Mouse (Mus musculus) spleen, embryonic (tissue): ENCODE measurements at regions not wholly inside any gene's neighbourhood (a gene's known extent, or its start where the extent isn't known, plus 50 kb on each side); places are given as distances from the start of the nearest gene placed in this dataset.

Source experiments
- CTCF ChIA-PET: fragments of 350-600 bp; sonication (Branson Sonifier 250); formaldehyde crosslinking; loops from one replicate; lab custom pipeline; 2022; lab: Charles Lee

DNA sequence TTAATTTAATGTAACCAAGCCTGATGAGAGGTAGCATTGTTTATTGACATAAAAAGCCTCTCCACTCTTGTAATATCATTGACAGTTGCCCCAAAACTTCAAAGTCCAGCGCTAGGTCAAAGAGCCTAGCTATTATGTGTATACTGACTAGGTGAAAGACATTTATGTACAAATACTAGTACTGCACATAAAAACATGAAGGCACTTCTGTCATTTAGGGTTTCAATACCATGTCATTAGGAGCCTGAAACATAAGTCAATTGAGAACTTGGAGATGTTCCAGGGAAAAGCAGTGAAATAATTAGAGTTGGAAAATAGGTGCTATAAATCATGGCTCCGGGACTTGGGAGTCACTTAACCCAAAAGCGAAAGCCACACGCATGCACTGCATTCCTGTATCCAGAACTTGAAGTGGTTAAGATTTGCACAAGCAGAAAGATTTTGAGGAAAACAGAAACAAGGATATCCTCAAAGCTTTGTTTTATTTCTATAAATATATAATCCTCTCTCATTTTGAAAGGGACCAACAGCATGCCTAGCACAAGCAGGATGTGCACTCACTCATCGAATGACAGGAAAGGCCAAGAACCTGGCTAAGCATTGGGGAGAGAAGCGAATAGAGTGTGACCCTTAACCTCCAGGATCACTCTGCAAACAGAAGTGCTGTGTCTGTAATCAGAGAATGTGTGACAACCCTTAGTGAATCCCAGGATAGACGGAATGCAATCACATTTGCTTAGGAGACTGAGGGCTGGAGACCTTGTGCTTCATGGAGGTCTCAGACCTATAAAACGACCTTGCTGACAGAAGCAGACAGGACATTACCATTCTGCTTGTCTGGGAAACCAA, 176.3 kb upstream of the Crim1 start:
- CTCF ChIA-PET: no interaction called here

DNA sequence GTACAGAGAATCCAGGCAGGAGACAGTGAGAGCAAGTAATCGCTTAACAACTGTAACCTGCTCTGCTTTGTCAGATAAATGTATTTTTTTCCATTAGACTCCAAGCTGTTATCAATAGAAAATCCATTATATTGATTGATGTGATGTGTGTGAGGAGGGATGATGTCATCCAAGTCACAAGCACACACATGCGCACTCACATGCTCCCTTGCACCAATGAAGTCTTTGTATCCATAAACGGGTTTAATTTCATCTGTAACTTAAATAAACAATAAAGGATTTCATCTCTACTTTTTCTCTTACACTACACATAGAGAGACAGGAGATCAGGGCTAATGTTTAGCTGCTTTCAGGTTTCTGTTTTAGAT, 175.7 kb upstream of the Crim1 start:
- CTCF ChIA-PET: no interaction called here

DNA sequence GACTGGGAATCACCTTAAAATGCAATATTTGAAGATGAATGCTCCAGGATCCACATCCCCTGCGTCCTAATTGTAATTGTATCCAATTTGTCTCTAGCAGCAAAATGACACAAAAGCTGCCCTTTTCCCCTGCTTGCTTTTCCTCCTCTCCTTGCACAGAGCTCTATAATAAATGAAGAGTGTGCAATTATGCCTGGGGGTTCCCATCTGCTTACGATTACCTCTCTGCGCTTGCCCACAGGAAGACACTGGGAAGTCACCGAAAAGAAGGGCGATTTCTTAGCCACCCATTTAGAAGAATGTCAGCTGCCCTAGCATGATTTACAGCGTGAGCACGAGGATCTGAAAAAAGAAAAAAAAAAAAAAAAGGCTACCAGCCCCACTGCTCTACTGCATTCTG, 174.8 kb upstream of the Crim1 start:
- CTCF ChIA-PET: no interaction called here

GRCm38 (mm10) chr17:78035648-78036047, 164.4 kb upstream of the Crim1 start:
- CTCF ChIA-PET: no interaction called here

GRCm38 (mm10) chr17:78040338-78040737, 159.7 kb upstream of the Crim1 start:
- CTCF ChIA-PET: no interaction called here

DNA sequence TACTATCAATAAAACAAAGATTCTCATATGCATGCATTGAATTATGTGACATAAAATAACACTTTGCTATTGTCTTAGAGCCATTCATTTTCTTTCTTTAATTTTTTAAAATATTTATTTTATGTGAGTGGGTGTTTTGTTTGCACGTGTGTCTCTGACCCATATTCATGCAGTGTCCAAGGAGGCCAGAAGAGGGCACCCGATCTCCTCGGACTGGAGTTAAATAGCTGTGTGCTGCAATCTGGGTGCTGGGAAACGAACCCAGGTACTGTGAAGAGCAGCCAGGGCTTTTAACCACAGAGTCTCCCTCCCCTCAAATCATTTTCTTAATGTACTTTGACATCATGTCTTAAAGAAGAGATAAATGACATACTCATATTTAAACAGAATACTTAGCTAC, 158.8 kb upstream of the Crim1 start:
- CTCF ChIA-PET: no interaction called here

DNA sequence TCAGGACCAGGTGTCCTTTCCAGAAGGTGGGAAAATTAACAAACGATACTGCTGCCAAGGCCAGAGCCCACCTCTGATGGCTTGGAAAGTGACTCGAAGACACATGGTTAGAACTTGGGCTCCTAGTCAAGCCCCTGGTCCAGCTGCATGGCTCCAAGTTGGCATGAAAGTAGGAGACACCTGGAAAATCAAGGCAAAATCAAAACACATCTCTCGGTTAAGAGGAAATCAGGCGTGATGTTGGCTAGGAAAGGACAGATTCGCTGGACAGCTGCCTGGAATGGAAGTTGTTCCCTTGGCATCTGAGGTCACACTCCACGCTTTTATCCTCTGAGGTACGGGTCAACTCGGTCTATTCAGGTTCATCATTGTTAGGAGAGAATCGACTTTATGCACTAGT, 150.3 kb upstream of the Crim1 start:
- CTCF ChIA-PET: no interaction called here

DNA sequence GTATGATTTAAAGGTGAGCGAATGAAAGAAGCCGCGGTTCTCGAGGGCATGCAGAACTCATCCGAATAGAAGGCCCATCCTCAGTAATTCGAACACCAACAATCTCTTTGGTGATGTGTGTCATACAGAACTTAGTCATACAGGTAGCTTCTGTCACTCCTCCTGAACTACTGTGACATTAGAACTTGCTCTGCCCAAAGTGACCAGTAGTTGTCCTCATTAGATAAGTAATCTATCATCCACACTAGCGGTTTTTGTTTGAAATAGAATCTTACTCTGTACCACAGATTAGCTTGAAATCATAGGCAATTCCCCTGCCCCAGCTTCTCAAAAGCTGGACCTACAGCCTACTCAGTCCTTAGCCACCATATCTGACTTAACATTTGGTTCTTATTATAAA, 149.8 kb upstream of the Crim1 start:
- CTCF ChIA-PET: no interaction called here

GRCm38 (mm10) chr17:78075892-78076291, 124.2 kb upstream of the Crim1 start:
- CTCF ChIA-PET: no interaction called here

- CTCF ChIA-PET: interaction anchor here (0.6 kb wide), 1 partner anchor 33 kb away, joined by 3 read pairs; no protein-coding TSS in a partner anchor
Measured at GRCm38 (mm10) chr17:78078381-78078780, 121.7 kb upstream of the Crim1 start.

- CTCF ChIA-PET: no interaction called here
Measured at GRCm38 (mm10) chr17:78084419-78084818, 115.6 kb upstream of the Crim1 start.

DNA sequence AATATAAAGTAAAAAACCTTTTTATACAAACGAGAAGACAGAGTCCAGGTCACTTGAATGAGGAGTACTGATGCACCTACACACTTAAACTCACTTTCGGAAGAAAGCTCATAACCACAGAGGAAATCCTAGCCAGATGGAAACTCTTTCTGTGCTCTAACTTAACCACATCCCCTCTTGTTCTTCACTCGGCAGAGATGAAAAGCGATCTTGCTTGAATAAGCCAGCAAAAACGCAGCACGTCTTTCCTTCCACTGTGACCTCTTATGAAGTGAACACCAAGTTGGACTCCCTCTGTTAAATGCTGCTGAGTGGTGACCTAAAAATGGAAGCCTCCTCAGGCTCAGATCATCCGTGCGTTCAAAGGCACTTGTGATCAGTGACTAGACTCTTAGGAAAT, 113.1 kb upstream of the Crim1 start:
- CTCF ChIA-PET: no interaction called here

GRCm38 (mm10) chr17:78097699-78098098, 102.3 kb upstream of the Crim1 start:
- CTCF ChIA-PET: no interaction called here

- CTCF ChIA-PET: no interaction called here
Measured at GRCm38 (mm10) chr17:78108793-78109192, 91.3 kb upstream of the Crim1 start.

DNA sequence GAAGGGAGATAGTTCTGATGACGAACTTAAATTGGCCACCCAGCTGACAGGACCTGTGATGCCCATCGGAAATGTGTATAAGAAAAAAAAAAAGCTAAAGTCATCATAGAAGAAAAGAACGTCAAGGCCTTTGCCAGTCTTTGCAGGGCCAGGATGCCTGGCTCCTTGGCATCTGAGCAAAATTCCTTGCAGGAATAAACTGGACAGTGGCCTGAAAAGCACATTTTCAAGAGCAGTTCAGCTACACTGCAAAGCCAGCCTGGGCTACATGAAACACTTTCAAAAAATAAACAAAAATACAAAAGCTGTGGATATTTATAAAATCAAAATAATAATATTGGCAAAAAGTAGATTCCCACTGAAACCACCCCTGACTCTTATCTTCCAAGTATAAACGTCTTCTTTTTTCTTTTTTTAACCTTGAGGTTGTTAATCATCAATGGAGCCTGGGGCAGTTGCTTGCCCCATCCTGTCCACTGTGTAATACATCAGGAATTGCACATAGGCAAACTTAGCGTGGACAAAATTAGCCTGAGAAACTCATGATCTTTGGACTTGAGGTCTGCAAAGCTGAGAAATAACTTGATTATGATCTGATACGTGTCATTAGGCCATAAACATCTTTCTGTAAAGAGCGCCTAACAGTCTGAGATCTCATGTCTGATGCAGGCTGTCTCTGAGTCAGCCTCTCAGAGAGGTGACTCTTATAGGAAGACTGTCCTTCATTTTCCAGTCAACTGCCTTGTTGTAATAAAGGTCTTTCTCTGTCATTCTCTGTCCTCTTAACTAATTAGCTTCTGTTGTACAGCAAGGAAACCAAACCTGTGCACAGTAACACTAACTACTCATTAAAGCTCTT, 90.5 kb upstream of the Crim1 start:
- CTCF ChIA-PET: no interaction called here

DNA sequence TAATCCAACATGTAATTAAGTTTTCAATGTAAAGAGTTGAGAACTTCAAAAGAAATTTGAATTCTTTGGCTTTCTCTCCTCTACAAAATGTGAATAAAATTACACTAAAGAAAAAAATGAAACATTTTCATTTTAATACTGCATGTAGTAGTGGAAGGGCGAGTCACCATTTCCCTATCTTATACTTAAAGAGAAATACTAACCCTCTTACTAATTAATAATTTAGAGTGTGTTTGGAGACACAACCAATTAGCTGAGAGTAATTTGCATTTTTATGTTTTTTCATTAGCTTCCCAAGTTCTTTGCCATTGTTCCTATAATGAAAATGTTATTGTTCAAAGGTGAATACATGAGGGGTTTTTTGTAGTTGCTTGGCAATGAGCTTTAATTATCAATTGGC, 67.9 kb upstream of the Crim1 start:
- CTCF ChIA-PET: no interaction called here

DNA sequence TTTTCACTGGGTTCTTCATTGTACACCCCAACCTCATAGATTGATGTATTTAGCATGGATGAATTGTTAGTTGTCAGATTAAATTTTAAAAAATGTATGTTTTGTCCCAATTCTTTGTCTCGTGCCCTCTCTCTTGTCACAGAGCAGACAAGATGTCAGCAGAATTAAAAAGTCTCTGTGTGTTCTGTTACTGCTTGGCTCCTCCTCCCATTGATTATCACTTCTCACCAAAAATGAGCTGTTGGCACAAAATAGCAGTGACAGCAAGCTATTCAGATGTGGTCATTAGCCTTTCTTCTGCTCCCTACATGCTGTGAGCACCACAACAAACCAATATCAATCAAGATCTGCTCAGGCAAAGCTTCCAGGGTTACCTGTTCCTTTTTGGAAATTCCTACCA, 62.1 kb upstream of the Crim1 start:
- CTCF ChIA-PET: no interaction called here

DNA sequence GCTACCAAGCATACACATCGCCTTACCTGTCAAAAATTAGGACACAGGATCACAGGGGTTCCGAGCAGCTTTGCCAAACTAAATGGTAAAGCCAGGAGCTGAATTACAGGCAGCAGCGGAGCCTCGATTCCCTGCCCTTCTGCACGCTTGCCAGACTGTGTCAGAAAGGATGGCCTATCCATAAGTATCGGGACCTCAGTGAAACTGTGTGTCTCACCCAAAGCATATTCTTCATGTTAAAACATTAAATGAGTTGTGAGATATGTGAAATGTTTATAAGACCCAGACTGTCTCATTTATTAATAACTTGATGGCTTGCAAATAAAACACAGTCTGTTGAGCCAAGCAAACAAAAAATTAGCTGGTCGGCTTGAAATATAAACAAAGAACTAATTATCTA, 59.4 kb upstream of the Crim1 start:
- CTCF ChIA-PET: no interaction called here

GRCm38 (mm10) chr17:78141136-78141535, 58.9 kb upstream of the Crim1 start:
- CTCF ChIA-PET: no interaction called here

DNA sequence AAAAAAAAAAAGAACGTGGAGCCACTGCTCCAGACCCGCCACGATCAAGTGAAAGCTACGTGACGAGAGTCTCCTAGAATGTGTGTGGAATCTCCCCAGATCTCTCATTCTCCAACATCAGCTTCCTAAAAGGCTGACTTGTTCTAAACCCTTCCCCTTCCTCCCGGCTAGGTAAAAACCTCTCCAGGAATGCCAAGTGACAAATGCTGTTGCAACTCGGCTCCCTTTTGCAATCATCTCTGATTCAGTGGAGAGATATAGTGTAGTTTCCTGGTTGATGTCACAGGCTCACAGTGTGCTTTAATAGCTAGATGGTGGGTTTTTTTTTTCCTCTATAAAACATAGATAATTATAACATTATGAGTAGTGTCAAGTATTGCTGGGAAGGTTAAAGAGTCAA, 57.6 kb upstream of the Crim1 start:
- CTCF ChIA-PET: no interaction called here

DNA sequence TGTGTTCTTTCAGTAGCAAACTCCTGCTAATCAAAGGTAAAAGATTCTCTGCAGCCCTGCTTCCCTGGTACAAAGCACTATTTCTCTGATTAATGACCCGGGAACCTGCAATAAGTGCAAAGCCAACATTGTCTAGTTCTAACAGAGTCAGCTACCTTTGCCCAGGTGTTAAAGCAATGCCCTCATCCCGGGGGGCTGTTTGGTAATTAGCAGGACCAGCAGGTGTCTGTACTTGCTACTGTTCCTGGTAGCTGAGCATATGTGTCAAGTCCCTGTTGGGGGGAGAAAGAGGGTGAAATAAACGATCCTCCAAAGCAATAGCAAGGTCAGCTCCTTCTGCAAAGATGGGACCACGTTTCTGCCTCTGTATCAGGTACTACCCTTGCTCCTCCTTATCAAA, 54.7 kb upstream of the Crim1 start:
- CTCF ChIA-PET: no interaction called here
